Mouse (Mus musculus): ENCODE measurements around the gene Wap. TPM values are rescaled to one million over a fixed set of nuclear protein-coding genes. Genes with fewer than 3 reads are reported as not detected.
"Not testable (repeated sequence)": the region's sequence is repeated elsewhere in the genome, so short reads cannot be mapped to it uniquely, and the experiment has no call there.

Wap gene
- polyA plus RNA-seq, 1 experiment from 2014 or later = not detected

DNA sequence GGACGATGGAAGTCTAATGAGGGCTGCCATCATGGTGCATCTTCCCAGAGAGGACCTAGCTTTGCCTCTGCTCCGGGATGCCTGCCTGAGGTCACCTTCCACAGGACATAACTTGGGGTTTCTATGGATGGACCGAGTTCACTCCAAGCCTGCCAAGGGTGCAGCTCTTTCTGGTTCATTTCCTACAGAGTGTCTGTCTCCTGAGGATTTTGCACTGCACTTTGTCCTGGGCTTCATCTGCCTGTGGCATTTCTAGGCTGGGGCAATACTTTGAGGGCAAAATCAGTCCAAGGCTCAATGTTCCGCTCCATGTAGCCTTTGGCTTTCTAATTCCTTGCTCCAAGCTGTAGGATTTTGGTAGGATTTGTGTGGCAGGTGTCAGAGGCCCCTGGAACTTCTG lies 32.4 kb upstream of the Wap start:
- no peak overlapping the region for H3K9ac ChIP-seq (ENCODE audit: low read depth, low read length)
- H3K36me3 ChIP-seq (ENCODE audit: control insufficient read depth, insufficient read depth, low read length) = no peaks in the 10 kb centered on the region
- ATAC-seq (replicated peaks; ENCODE audit: insufficient number of reproducible peaks, low FRiP score, low TSS enrichment) = no peak
- WGBS (ENCODE audit: insufficient replicate concordance) = 77% methylated on average over 4 of the region's 4 CpGs
- H3K4me2 ChIP-seq = no peak overlapping the region
- 0 out of 2 replicates have a peak, but pooled peaks cover 3% of the 10 kb centered on the region for H3K27me3 ChIP-seq (ENCODE audit: control insufficient read depth, insufficient read depth, low read length)
- no peaks in the 10 kb centered on the region for H3K9me3 ChIP-seq (replicated peaks; ENCODE audit: control insufficient read depth, low read length)
- H3K4me3 ChIP-seq (ENCODE audit: low read depth, low read length) = no peak overlapping the region
- no peaks in the 10 kb centered on the region for H3K4me1 ChIP-seq (ENCODE audit: control insufficient read depth, insufficient read depth, low read length)
- no peak overlapping the region for H3K27ac ChIP-seq (ENCODE audit: low read depth, low read length)

DNA sequence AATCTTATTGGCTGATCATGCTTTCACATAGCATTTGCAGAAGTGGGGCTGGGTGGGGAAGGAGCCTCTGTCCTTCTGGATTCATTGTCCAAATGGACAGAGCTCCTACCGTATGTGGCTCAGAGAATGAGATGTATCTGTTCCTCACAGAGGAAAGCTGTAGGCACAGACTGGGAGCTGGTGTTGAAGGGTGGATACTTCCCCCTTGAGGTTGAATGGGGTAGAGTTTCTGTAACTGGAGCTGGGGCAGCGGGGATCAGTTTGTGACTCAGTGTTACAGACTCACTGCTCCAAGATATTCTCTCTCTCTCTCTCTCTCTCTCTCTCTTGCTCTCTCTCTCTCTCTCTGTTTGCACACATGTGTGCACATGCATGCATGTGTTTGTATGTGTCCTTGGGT lies 31.6 kb upstream of the Wap start:
- ATAC-seq (replicated peaks; ENCODE audit: insufficient number of reproducible peaks, low FRiP score, low TSS enrichment) = no peak
- no peak overlapping the region for H3K4me2 ChIP-seq
- no peaks in the 10 kb centered on the region for H3K9me3 ChIP-seq (replicated peaks; ENCODE audit: control insufficient read depth, low read length)
- no peak overlapping the region for H3K9ac ChIP-seq (ENCODE audit: low read depth, low read length)
- no peaks in the 10 kb centered on the region for H3K36me3 ChIP-seq (ENCODE audit: control insufficient read depth, insufficient read depth, low read length)
- H3K27me3 ChIP-seq (ENCODE audit: control insufficient read depth, insufficient read depth, low read length) = 0 out of 2 replicates have a peak, but pooled peaks cover 3% of the 10 kb centered on the region
- no peak overlapping the region for H3K27ac ChIP-seq (ENCODE audit: low read depth, low read length)
- WGBS (ENCODE audit: insufficient replicate concordance) = 38% methylated on average over 2 of the region's 2 CpGs
- no peaks in the 10 kb centered on the region for H3K4me1 ChIP-seq (ENCODE audit: control insufficient read depth, insufficient read depth, low read length)
- no peak overlapping the region for H3K4me3 ChIP-seq (ENCODE audit: low read depth, low read length)

DNA sequence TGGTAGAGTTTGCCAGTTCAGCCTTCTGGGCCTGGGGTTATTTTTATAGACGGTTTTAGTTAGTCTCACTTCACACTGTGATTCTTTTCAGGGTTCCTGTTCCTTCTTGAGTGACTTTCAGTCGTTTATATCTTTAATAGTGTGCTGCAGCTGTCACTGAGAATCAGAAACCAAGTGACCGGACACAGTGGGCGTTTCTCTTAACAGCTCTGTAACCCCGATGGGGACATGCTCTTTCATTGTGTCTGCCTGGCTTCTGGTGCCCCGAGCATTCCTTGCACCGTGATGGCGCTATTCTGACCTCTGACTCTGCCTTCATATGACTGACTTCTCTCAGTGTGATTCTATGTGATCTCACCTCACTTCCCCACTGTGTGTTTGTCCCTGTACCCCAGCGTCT lies 30.6 kb upstream of the Wap start:
- Histone ChIP-seq H3K9ac (ENCODE audit: low read depth, low read length) (no peak overlapping the region), H3K4me2 (no peak overlapping the region), H3K27ac (ENCODE audit: low read depth, low read length) (no peak overlapping the region), H3K27me3 (ENCODE audit: control insufficient read depth, insufficient read depth, low read length) (0 out of 2 replicates have a peak, but pooled peaks cover 3% of the 10 kb centered on the region), H3K9me3 (replicated peaks; ENCODE audit: control insufficient read depth, low read length) (no peaks in the 10 kb centered on the region), H3K36me3 (ENCODE audit: control insufficient read depth, insufficient read depth, low read length) (no peaks in the 10 kb centered on the region), H3K4me1 (ENCODE audit: control insufficient read depth, insufficient read depth, low read length) (no peaks in the 10 kb centered on the region), H3K4me3 (ENCODE audit: low read depth, low read length) (no peak overlapping the region)
- no peak for ATAC-seq (replicated peaks; ENCODE audit: insufficient number of reproducible peaks, low FRiP score, low TSS enrichment)
- 67% methylated on average over 9 of the region's 9 CpGs for WGBS (ENCODE audit: insufficient replicate concordance)

DNA sequence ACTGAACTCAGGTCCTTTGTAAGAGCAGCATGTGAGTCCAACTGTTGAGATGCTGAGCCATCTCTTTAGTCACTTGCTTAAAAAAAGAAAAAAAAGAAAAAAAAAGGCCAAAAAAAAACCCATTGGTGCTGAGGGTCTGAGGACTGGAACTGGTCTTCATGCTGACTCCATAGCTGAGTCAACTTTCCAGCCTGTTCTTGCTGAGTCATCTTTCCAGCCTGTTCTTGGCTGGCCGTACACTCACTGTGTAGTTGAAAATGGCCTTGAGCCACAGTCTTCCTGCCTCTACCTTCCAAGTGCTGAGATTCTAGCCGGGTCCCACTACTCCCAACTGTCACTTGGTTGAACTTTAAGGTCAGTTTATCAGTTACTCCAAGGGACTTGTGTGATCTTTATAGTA lies 28.2 kb upstream of the Wap start:
- 87% methylated on average over 2 of the region's 2 CpGs for WGBS (ENCODE audit: insufficient replicate concordance)
- no peaks in the 10 kb centered on the region for H3K27me3 ChIP-seq (ENCODE audit: control insufficient read depth, insufficient read depth, low read length)
- H3K27ac ChIP-seq (ENCODE audit: low read depth, low read length) = no peak overlapping the region
- no peak for ATAC-seq (replicated peaks; ENCODE audit: insufficient number of reproducible peaks, low FRiP score, low TSS enrichment)
- no peak overlapping the region for H3K9ac ChIP-seq (ENCODE audit: low read depth, low read length)
- H3K4me2 ChIP-seq = no peak overlapping the region
- no peaks in the 10 kb centered on the region for H3K9me3 ChIP-seq (replicated peaks; ENCODE audit: control insufficient read depth, low read length)
- no peak overlapping the region for H3K4me3 ChIP-seq (ENCODE audit: low read depth, low read length)
- no peaks in the 10 kb centered on the region for H3K4me1 ChIP-seq (ENCODE audit: control insufficient read depth, insufficient read depth, low read length)
- H3K36me3 ChIP-seq (ENCODE audit: control insufficient read depth, insufficient read depth, low read length) = no peaks in the 10 kb centered on the region

DNA sequence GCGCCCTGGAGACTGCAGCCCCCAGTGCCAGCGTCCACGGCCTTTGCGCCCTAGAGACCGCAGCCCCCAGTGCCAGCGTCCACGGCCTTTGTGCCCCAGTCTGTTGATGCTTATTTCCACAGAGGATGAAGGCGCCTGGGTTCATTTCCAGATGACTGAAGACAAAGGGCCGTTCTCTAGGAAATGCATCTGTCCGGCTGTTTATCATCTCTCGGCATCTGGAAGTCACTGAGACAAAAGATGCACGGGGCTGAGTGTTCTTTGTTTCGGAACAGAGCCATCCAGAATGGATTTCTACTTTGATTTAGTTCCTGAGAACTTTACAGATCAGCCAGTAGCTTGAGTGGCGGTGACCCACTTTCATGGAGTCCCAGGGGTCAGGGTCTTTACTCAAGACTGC lies 22.8 kb upstream of the Wap start:
- Histone ChIP-seq H3K4me2 (no peak overlapping the region), H3K9me3 (replicated peaks; ENCODE audit: control insufficient read depth, low read length) (no peaks in the 10 kb centered on the region), H3K27me3 (ENCODE audit: control insufficient read depth, insufficient read depth, low read length) (0 out of 2 replicates have a peak, but pooled peaks cover 3% of the 10 kb centered on the region), H3K4me1 (ENCODE audit: control insufficient read depth, insufficient read depth, low read length) (no peaks in the 10 kb centered on the region), H3K27ac (ENCODE audit: low read depth, low read length) (no peak overlapping the region), H3K9ac (ENCODE audit: low read depth, low read length) (no peak overlapping the region), H3K4me3 (ENCODE audit: low read depth, low read length) (no peak overlapping the region), H3K36me3 (ENCODE audit: control insufficient read depth, insufficient read depth, low read length) (no peaks in the 10 kb centered on the region)
- 74% methylated on average over 14 of the region's 14 CpGs for WGBS (ENCODE audit: insufficient replicate concordance)
- ATAC-seq (replicated peaks; ENCODE audit: insufficient number of reproducible peaks, low FRiP score, low TSS enrichment) = no peak

DNA sequence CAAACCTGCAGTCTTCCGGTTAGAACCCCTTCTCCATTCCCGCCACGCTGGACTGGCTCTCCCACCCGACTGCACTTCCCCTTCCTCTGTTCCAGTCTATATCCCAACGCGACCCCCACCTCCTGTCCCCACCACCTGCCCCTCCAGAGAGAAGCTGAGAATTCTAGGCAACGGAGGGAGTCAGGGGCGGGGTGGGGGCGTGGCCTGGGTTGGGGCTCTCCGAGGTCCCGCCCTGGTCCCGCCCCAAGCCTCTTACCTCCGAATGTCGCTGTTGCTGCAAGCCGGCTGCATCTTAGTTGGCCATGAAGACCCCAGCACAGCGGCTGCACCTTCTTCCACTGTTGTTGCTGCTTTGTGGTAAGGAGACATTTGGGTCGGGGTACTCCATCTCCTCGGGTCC lies 19.8 kb upstream of the Wap start, which contains the start of gene Ramp3:
Gene Ramp3, plus strand, starts transcription at position 251 of the 400 bp plus-strand sequence.
- whole genome bisulfite sequencing (ENCODE audit: insufficient replicate concordance) = under 1% methylated on average over 18 of the region's 18 CpGs

DNA sequence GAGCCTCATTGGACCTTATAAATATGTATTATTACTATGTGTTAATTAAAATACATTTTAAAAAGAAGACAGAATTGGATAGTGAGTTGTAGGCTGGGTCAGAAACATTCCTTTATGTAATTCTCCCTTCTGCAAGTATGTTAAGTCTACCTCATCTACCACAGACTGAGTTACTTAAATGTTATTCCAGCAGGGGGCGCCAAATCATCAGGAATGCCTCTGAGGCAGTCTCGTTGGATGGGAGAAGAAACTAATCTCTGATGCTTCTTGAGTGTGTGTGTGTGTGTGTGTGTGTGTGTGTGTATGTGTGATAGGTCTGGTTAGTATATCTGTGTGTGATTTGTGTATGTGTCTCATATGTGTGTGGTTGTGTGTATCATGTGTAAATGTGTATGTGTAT lies 16.5 kb upstream of the Wap start:
- H3K9me3 ChIP-seq (replicated peaks; ENCODE audit: control insufficient read depth, low read length) = no peaks in the 10 kb centered on the region
- no peak overlapping the region for H3K4me2 ChIP-seq
- no peak overlapping the region for H3K9ac ChIP-seq (ENCODE audit: low read depth, low read length)
- no peak overlapping the region for H3K27ac ChIP-seq (ENCODE audit: low read depth, low read length)
- 0% methylated on average over 2 of the region's 2 CpGs for WGBS (ENCODE audit: insufficient replicate concordance)
- no peaks in the 10 kb centered on the region for H3K36me3 ChIP-seq (ENCODE audit: control insufficient read depth, insufficient read depth, low read length)
- H3K4me1 ChIP-seq (ENCODE audit: control insufficient read depth, insufficient read depth, low read length) = no peaks in the 10 kb centered on the region
- H3K4me3 ChIP-seq (ENCODE audit: low read depth, low read length) = no peak overlapping the region
- ATAC-seq (replicated peaks; ENCODE audit: insufficient number of reproducible peaks, low FRiP score, low TSS enrichment) = no peak
- peaks cover 6% of the 10 kb centered on the region; the same call in 1 of the 2 replicates for H3K27me3 ChIP-seq (ENCODE audit: control insufficient read depth, insufficient read depth, low read length)

More for the DNA sequence above, 19.8 kb upstream of the Wap start, which contains the start of gene Ramp3:
- Histone ChIP-seq H3K4me3 (ENCODE audit: low read depth, low read length) (peak within 1 kb of the TSS; percentile 46), H3K4me2 (peak within 1 kb of the TSS; percentile 78), H3K4me1 (ENCODE audit: control insufficient read depth, insufficient read depth, low read length) (no peaks in the 10 kb centered on the region), H3K27ac (ENCODE audit: low read depth, low read length) (no peak within 1 kb of the TSS), H3K36me3 (ENCODE audit: control insufficient read depth, insufficient read depth, low read length) (no peaks in the 10 kb centered on the region), H3K9ac (ENCODE audit: low read depth, low read length) (peak within 1 kb of the TSS; percentile 49; the same call in 1 of the 2 replicates), H3K27me3 (ENCODE audit: control insufficient read depth, insufficient read depth, low read length) (peaks cover 6% of the 10 kb centered on the region; the same call in 1 of the 2 replicates), H3K9me3 (replicated peaks; ENCODE audit: control insufficient read depth, low read length) (no peaks in the 10 kb centered on the region)
- ATAC-seq (replicated peaks; ENCODE audit: insufficient number of reproducible peaks, low FRiP score, low TSS enrichment) = 0 out of 2 replicates have a peak, but pooled peaks have one; percentile 32

DNA sequence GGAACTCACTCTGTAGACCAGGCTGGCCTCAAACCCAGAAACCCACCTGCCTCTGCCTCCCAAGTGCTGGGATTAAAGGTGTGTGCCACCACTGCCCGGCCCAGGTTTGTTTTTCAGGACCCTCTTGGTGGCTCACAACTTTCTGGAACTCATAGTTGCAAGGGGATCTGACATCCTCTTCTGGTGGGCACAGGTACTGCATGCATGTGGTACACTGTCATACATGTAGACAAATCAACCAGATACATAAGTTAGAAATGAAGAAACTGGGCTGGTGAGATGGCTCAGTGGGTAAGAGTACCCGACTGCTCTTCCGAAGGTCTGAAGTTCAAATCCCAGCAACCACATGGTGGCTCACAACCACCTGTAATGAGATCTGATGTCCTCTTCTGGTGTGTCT lies 14.5 kb upstream of the Wap start:
- not testable (repeated sequence) for ATAC-seq (replicated peaks; ENCODE audit: insufficient number of reproducible peaks, low FRiP score, low TSS enrichment); H3K4me3 ChIP-seq (ENCODE audit: low read depth, low read length)

DNA sequence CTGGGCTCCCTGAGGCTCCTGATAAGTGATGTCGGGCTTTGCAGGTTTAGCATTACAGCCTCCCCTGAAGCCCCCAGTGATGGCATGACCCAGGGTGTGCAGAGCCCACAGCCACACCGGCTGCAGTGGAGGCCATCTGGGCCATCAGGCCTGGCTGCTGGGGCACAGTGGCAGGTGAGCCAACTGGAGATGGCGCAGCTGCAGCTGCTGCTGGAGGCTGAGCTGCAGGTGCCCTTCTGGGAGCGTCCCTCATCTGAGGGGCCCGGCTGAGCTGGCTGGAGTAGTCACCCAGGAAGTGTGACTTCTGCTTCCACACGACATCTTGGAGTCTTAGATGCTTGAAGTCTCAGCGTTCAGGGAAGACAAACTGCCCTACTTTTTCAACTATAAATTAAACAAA lies 12.1 kb upstream of the Wap start:
- no peak for ATAC-seq (replicated peaks; ENCODE audit: insufficient number of reproducible peaks, low FRiP score, low TSS enrichment)
- no peaks in the 10 kb centered on the region for H3K4me1 ChIP-seq (ENCODE audit: control insufficient read depth, insufficient read depth, low read length)
- 56% methylated on average over 7 of the region's 7 CpGs for WGBS (ENCODE audit: insufficient replicate concordance)

More for the DNA sequence above, 14.5 kb upstream of the Wap start:
- H3K4me1 ChIP-seq (ENCODE audit: control insufficient read depth, insufficient read depth, low read length); H3K9ac ChIP-seq (ENCODE audit: low read depth, low read length); H3K4me2 ChIP-seq; H3K27me3 ChIP-seq (ENCODE audit: control insufficient read depth, insufficient read depth, low read length); H3K36me3 ChIP-seq (ENCODE audit: control insufficient read depth, insufficient read depth, low read length); H3K27ac ChIP-seq (ENCODE audit: low read depth, low read length); H3K9me3 ChIP-seq (replicated peaks; ENCODE audit: control insufficient read depth, low read length): not testable (repeated sequence)
- WGBS (ENCODE audit: insufficient replicate concordance) = 76% methylated on average over 3 of the region's 3 CpGs

More for the DNA sequence above, 12.1 kb upstream of the Wap start:
- no peak overlapping the region for H3K4me2 ChIP-seq
- no peak overlapping the region for H3K27ac ChIP-seq (ENCODE audit: low read depth, low read length)
- no peaks in the 10 kb centered on the region for H3K36me3 ChIP-seq (ENCODE audit: control insufficient read depth, insufficient read depth, low read length)
- no peaks in the 10 kb centered on the region for H3K9me3 ChIP-seq (replicated peaks; ENCODE audit: control insufficient read depth, low read length)
- H3K27me3 ChIP-seq (ENCODE audit: control insufficient read depth, insufficient read depth, low read length) = no peaks in the 10 kb centered on the region; the same call in 1 of the 2 replicates
- no peak overlapping the region for H3K4me3 ChIP-seq (ENCODE audit: low read depth, low read length)
- no peak overlapping the region for H3K9ac ChIP-seq (ENCODE audit: low read depth, low read length)

Data from heart, embryonic 11.5 days (tissue).